Mouse (Mus musculus) adrenal gland, postnatal 4 days (tissue): ENCODE data around the gene Pros1. TPM values are rescaled to one million over a fixed set of nuclear protein-coding genes. Genes with fewer than 3 reads are reported as not detected.
A peak's percentile ranks its signal among the peaks of the same experiment; 100 is the strongest.

Experiments
- DNase-seq, 2 experiments: peaks; one replicate each; pipeline ENCODE4 v3.0.0; 2021 to 2022; ENCODE audit warnings: low spot score in 2 of 2, mixed read lengths in 2 of 2
- total RNA-seq, 2 experiments: library from RNA; stranded (reverse); gene quantifications; 2 replicates each; pipeline ENCODE4 v1.2.3; 2021

Pros1 gene
- total RNA-seq, 2 experiments from 2014 or later = 52.2 to 53.0 TPM

GRCm38 (mm10) chr16:62858018-62858417 is 3.9 kb downstream of the Pros1 start:
- no peak for DNase-seq

- DNase-seq = no peak
These were observed 6.0 kb downstream of the Pros1 start for GRCm38 (mm10) chr16:62860140-62860539.

GRCm38 (mm10) chr16:62861455-62861854 is 7.3 kb downstream of the Pros1 start:
- DNase-seq = no peak

GRCm38 (mm10) chr16:62872688-62873117 is 18.6 kb downstream of the Pros1 start:
- no peak for DNase-seq

- DNase-seq = no peak
These were observed 19.1 kb downstream of the Pros1 start for GRCm38 (mm10) chr16:62873180-62873579.

GRCm38 (mm10) chr16:62874065-62874464 is 20.0 kb downstream of the Pros1 start:
- no peak for DNase-seq

GRCm38 (mm10) chr16:62895824-62896223 is 41.7 kb downstream of the Pros1 start:
- DNase-seq = no peak

- DNase-seq = no peak
These were observed 57.3 kb downstream of the Pros1 start for GRCm38 (mm10) chr16:62911364-62911763.

- DNase-seq = no peak
These were observed 58.1 kb downstream of the Pros1 start for GRCm38 (mm10) chr16:62912246-62912645.

GRCm38 (mm10) chr16:62915530-62915929 is 61.4 kb downstream of the Pros1 start:
- no peak for DNase-seq

GRCm38 (mm10) chr16:62922245-62922644 is 68.1 kb downstream of the Pros1 start:
- DNase-seq = no peak

GRCm38 (mm10) chr16:62931341-62931740 is 77.2 kb downstream of the Pros1 start:
- no peak for DNase-seq

GRCm38 (mm10) chr16:62936316-62936715 is 82.2 kb downstream of the Pros1 start:
- DNase-seq = no peak

GRCm38 (mm10) chr16:62940388-62941003 is 86.4 kb downstream of the Pros1 start:
- DNase-seq = peak; percentile 16 to 36

- DNase-seq = no peak
These were observed 87.7 kb downstream of the Pros1 start for GRCm38 (mm10) chr16:62941763-62942162.

GRCm38 (mm10) chr16:62942418-62943410 is 88.6 kb downstream of the Pros1 start:
- no peak for DNase-seq

GRCm38 (mm10) chr16:62958485-62958884 is 104.4 kb downstream of the Pros1 start:
- DNase-seq = no peak

GRCm38 (mm10) chr16:62964361-62964763 is 110.3 kb downstream of the Pros1 start:
- DNase-seq = no peak

- DNase-seq = no peak
These were observed 117.7 kb downstream of the Pros1 start for GRCm38 (mm10) chr16:62971673-62972332.

- DNase-seq = no peak
These were observed 120.8 kb downstream of the Pros1 start for GRCm38 (mm10) chr16:62974926-62975325.
